Mouse (Mus musculus) stomach, postnatal 0 days (tissue): ENCODE data around the gene Vwa1. TPM values are rescaled to one million over a fixed set of nuclear protein-coding genes. Genes with fewer than 3 reads are reported as not detected.

Experiments
- ATAC-seq: fragments of 200-750 bp; cut with Nextera tagmentation; 2 replicates; pipeline ENCODE4 v1.8.0; 2017; ENCODE audit not compliant: low FRiP score, low TSS enrichment
- DNase-seq: peaks from one replicate; pipeline ENCODE4 v3.0.0-alpha.2; 2016; ENCODE audit warnings: low spot score
- H3K27ac ChIP-seq: fragments of 300-500 bp; sonication (generic); replicated peaks from 2 replicates; pipeline ENCODE4 v1.5.1; 2014; ENCODE audit warnings: mild to moderate bottlenecking, control low read depth
- H3K27me3 ChIP-seq: fragments of 300-500 bp; sonication (generic); 2 replicates; pipeline ENCODE4 v1.6.1; 2014; ENCODE audit warnings: low read length; ENCODE audit not compliant: control insufficient read depth, insufficient read depth
- H3K36me3 ChIP-seq: fragments of 300-500 bp; sonication (generic); 2 replicates; pipeline ENCODE4 v1.6.1; 2014; ENCODE audit warnings: low read length, mixed read lengths; ENCODE audit not compliant: control insufficient read depth, insufficient read depth
- H3K4me1 ChIP-seq: fragments of 300-500 bp; sonication (generic); replicated peaks from 2 replicates; pipeline ENCODE4 v1.6.1; 2014; ENCODE audit warnings: antibody characterized with exemption; ENCODE audit not compliant: control insufficient read depth, insufficient read depth
- H3K4me2 ChIP-seq: fragments of 300-500 bp; sonication (generic); replicated peaks from 2 replicates; pipeline ENCODE4 v1.6.1; 2014; ENCODE audit warnings: low read depth, mild to moderate bottlenecking, control low read depth, moderate library complexity
- H3K4me3 ChIP-seq: fragments of 300-500 bp; sonication (generic); 2 replicates; pipeline ENCODE4 v1.5.1; 2014; ENCODE audit warnings: low read depth, low read length, control low read depth
- H3K9ac ChIP-seq: fragments of 300-500 bp; sonication (generic); 2 replicates; pipeline ENCODE4 v1.6.1; 2014; ENCODE audit warnings: mild to moderate bottlenecking, low read length, control low read depth, mixed read lengths
- H3K9me3 ChIP-seq: fragments of 300-500 bp; sonication (generic); 2 replicates; pipeline ENCODE4 v1.6.1; 2016; ENCODE audit warnings: low read length; ENCODE audit not compliant: control insufficient read depth
- CTCF ChIP-seq: IDR thresholded peaks from 2 replicates; pipeline ENCODE4 v1.5.1; 2016; ENCODE audit warnings: antibody characterized with exemption, low read depth, mild to moderate bottlenecking, moderate library complexity
- EP300 ChIP-seq: optimal IDR thresholded peaks from 2 replicates; pipeline ENCODE3; 2016; ENCODE audit warnings: antibody characterized with exemption
- WGBS: fragments of 180-500 bp; shearing (Covaris S2); extraction: QIAGEN DNeasy Blood & Tissue Kit; methylation state at CpG from one replicate; pipeline ENCODE4 v1.1.7; 2014; 5-methylcytosine and 5-hydroxymethylcytosine counted together
- polyA plus RNA-seq: library from polyadenylated mRNA; unstranded; fragments of >200 nt; fragmentation: Nextera tagmentation; extraction: Ambion mirVana; gene quantifications from 2 replicates; pipeline ENCODE4 v1.2.1, GENCODE M21; 2015

The Vwa1 gene
- polyA plus RNA-seq, 1 experiment from 2014 or later: 32.3 TPM

DNA sequence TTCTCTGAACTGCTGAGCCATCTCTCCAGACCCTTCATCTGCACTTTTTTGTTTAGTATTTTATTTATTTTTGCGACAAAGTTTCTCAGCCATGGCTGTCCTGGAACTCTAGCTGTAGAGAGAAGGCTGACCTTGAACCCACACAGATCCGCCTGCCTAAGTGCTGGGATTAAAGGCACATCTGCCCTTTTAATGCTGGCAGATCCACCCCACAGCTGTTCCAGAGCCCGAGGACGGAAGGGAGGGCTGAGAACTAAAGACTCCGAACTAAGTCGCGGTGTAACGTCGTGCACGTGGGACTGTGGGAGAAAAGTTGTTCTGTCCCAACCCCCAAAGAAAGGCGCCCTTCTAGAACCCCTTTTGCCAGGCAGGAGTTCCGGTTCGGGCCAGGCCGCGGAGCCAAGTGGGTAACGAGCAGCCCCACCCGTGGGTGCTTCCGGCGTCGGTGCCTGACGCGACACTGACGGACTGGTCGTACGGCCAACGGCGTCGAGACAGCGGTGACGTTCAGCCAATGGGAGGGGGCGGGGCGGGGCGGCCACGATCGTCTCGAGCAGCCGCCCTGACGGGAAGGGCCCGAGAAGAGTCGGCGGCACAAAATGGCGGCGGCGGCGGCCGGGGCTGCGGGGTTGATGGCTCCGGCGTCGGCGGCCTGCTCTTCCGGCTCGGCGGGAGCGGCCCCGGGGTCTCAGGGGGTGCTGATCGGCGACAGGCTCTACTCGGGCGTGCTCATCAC lies 37.6 kb upstream of the Vwa1 start, which contains the start of gene Ccnl2:
TSS of gene Ccnl2 (plus strand) at position 561 of the 736 bp plus-strand sequence.
- Histone ChIP-seq H3K4me3 (peak within 1 kb of the TSS; percentile 99), H3K27me3 (no peaks in the 10 kb centered on the region), H3K9me3 (no peaks in the 10 kb centered on the region), H3K36me3 (peaks cover 27% of the 10 kb centered on the region), H3K4me1 (0 out of 2 replicates have a peak, but pooled peaks cover 4% of the 10 kb centered on the region), H3K9ac (peak within 1 kb of the TSS; percentile 100), H3K4me2 (peak within 1 kb of the TSS; percentile 80), H3K27ac (peak within 1 kb of the TSS; percentile 95)
- under 1% methylated on average over 59 of the region's 60 CpGs for WGBS
- peak; percentile 21; the same call in 1 of the 2 replicates for TF ChIP-seq CTCF
- TF ChIP-seq EP300: peak; percentile 95
- peak; percentile 98 for DNase-seq
- ATAC-seq: peak; percentile 99

DNA sequence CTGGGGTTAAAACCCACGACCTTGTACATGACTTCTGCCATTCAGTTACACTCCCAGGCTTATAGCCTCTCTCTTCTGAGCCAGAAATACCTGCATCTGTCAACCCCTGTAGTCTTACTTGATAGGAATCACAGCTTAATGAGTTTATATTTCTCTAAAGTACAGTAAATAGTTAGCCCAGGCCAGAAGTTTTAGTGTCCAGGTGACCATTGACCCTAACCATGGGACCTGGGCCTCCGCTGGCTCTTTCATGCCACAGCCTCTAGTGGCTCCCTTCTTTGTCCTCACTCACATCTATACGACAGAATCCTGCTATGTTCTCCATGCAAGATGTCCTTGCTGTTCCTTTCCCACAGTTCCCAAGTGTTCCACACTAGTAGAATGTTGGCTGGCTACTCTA lies 33.3 kb upstream of the Vwa1 start:
- Histone ChIP-seq H3K4me3 (no peak overlapping the region), H3K9ac (no peak overlapping the region), H3K4me1 (0 out of 2 replicates have a peak, but pooled peaks cover 3% of the 10 kb centered on the region), H3K9me3 (no peaks in the 10 kb centered on the region), H3K36me3 (peaks cover 16% of the 10 kb centered on the region), H3K4me2 (no peak overlapping the region), H3K27ac (no peak overlapping the region), H3K27me3 (no peaks in the 10 kb centered on the region)
- WGBS: 89% methylated on average over 3 of the region's 3 CpGs
- no peak for DNase-seq
- TF ChIP-seq CTCF (no peak), EP300 (no peak)
- no peak for ATAC-seq

DNA sequence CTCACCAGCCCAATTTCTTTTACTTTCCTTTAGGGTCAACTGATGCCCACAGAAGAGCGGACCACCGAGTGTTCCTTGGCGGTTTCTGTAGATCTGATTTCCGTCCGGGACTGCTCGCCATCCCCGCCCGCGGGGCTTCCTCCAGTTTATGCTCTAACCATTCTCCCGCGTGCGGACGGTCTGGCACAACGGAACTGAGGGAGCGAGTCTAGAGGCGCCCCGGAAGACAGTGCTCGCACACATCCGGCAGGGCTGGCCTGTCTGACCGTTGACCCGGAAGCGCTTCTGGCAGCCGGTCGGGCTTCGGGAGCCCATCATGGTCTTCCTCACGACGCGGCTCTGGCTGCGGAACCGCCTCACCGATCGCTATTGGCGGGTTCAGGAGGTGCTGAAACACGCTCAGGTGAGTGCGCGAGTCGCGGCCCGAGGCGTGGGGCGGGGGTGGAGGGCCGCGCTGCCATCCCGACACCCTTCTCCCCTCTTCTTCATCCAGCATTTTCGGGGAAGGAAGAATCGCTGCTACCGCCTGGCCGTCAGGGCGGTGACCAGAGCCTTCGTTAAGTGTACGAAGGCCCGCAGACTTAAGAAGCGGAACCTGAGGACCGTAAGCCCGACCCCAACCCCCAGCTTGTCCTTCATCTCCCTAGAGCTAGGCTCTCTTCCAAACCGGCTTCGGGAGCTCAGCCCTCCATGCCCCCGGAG lies 29.0 kb upstream of the Vwa1 start:
- peaks cover 6% of the 10 kb centered on the region for H3K36me3 ChIP-seq
- WGBS: 0% methylated on average over 58 of the region's 58 CpGs
- DNase-seq (peak; percentile 95), ATAC-seq (peak; percentile 98)
- peak overlapping the region; percentile 88 for H3K27ac ChIP-seq
- H3K9ac ChIP-seq: peak overlapping the region; percentile 87
- H3K4me2 ChIP-seq: peak overlapping the region; percentile 76
- peak overlapping the region; percentile 89 for H3K4me3 ChIP-seq
- 0 out of 2 replicates have a peak, but pooled peaks cover 3% of the 10 kb centered on the region for H3K4me1 ChIP-seq
- no peaks in the 10 kb centered on the region for H3K27me3 ChIP-seq
- TF ChIP-seq CTCF (no peak), EP300 (no peak)
- H3K9me3 ChIP-seq: no peaks in the 10 kb centered on the region

DNA sequence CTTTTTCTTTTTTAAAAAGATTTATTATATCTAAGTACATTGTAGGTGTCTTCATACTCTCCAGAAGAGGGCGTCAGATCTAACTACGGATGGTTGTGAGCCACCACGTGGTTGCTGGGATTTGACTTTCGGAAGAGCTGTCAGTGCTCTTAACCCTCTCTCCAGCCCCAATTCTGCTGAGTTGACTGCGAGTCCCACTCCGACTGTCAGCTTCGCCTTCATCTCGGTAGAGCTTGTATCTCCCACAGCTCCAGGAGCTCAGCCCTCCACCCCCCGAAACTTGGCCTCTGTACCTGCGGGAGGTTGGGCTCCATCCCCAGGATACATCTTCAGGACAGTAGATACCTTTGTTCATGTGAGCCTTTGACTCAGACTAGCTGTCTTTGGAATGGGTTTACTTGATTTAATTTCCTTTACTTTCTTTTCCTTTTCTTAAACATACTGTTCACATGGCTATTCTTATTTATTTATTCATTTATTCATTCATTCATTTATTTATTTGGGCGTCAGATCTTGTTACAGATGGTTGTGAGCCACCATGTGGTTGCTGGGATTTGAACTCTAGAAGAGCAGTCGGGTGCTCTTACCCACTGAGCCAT lies 28.3 kb upstream of the Vwa1 start, which contains the start of gene Mrpl20:
TSS of gene Mrpl20 (plus strand) at position 138 of the 599 bp plus-strand sequence.
- no peak for DNase-seq
- 7% methylated on average over 12 of the region's 12 CpGs for WGBS

DNA sequence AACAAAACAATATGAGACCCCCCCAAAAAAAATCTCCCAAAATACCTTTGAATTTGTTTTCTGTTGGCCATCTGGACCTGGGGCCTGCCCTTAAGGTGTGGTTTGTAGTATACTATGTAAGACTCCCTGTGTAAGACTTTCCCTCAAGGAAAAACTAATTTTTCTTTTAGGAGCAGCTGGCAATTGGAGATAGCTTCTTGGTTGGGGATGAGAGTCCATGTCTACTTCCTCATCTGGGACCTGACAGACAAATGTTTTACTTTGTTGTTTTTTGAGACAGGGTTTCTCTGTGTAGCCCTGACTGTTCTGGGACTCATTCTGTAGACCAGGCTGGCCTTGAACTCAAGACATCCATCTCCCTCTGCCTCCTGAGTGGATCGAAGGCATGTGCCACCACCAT lies 27.6 kb upstream of the Vwa1 start:
- DNase-seq: no peak
- H3K4me3 ChIP-seq: no peak overlapping the region
- no peak overlapping the region for H3K4me2 ChIP-seq
- H3K27me3 ChIP-seq: no peaks in the 10 kb centered on the region
- no peak for ATAC-seq
- H3K27ac ChIP-seq: no peak overlapping the region
- H3K4me1 ChIP-seq: 0 out of 2 replicates have a peak, but pooled peaks cover 3% of the 10 kb centered on the region
- no peaks in the 10 kb centered on the region; the same call in 1 of the 2 replicates for H3K36me3 ChIP-seq
- no peak for TF ChIP-seq EP300
- H3K9me3 ChIP-seq: no peaks in the 10 kb centered on the region
- no peak overlapping the region for H3K9ac ChIP-seq
- WGBS: 94% methylated on average over 1 of the region's 1 CpGs

More for the DNA sequence above, 28.3 kb upstream of the Vwa1 start, which contains the start of gene Mrpl20:
- Histone ChIP-seq H3K4me3 (peak within 1 kb of the TSS; percentile 89), H3K27ac (peak within 1 kb of the TSS; percentile 88), H3K9ac (peak within 1 kb of the TSS; percentile 87), H3K4me2 (peak within 1 kb of the TSS; percentile 76), H3K27me3 (no peaks in the 10 kb centered on the region), H3K36me3 (peaks cover 3% of the 10 kb centered on the region), H3K9me3 (no peaks in the 10 kb centered on the region), H3K4me1 (0 out of 2 replicates have a peak, but pooled peaks cover 3% of the 10 kb centered on the region)
- TF ChIP-seq CTCF: peak; percentile 55
- TF ChIP-seq EP300: no peak
- no peak for ATAC-seq
